Mouse (Mus musculus) layer of hippocampus, adult 11-12 months (tissue): Measurements from ENCODE around the gene Zswim1.
A peak's percentile ranks its signal among the peaks of the same experiment; 100 is the strongest.
"Not testable (repeated sequence)": the region's sequence is repeated elsewhere in the genome, so short reads cannot be mapped to it uniquely, and the experiment has no call there.

Source experiments
- DNase-seq: peaks from one replicate; pipeline ENCODE4 v3.0.0; 2022; ENCODE audit warnings: low spot score

Gene Zswim1

DNA sequence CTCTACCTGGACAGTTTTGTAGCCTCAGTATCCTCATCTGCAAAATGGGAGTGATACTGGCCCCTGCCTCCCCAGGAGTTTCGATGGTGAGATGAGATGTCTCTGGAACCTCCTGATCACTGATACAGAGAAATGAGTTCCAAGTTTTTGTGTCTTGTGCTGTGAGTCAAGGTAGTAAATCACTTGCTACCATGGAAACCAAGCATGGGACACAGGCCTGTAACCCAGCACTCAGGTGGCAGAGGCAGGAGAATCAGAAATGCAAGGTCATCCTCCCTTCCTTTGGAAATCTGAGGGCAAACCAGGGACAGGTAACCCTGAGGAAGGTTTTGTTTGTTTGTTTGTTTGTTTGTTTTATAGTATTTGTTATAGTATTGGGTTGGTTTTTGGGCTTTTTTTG lies 6.6 kb downstream of the Zswim1 start:
- no peak for DNase-seq

DNA sequence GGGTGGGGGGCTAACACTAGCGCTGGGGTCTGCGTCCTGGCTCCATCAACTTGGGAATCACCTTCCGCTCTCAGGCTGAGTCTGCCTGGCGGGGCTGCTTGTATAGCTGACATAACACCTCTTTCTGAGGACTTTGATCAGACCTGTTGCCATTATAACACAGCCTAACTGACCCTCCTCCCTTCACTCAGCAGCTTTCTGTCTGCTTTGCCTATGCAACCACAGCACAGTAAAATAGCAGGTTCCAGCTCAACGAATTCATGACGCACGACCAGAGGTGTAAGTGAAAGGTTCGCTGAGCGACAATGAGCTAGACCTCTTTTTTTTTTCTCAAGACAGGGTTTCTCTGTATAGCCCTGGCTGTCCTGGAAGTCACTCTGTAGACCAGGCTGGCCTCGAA lies 8.5 kb downstream of the Zswim1 start:
- no peak for DNase-seq

DNA sequence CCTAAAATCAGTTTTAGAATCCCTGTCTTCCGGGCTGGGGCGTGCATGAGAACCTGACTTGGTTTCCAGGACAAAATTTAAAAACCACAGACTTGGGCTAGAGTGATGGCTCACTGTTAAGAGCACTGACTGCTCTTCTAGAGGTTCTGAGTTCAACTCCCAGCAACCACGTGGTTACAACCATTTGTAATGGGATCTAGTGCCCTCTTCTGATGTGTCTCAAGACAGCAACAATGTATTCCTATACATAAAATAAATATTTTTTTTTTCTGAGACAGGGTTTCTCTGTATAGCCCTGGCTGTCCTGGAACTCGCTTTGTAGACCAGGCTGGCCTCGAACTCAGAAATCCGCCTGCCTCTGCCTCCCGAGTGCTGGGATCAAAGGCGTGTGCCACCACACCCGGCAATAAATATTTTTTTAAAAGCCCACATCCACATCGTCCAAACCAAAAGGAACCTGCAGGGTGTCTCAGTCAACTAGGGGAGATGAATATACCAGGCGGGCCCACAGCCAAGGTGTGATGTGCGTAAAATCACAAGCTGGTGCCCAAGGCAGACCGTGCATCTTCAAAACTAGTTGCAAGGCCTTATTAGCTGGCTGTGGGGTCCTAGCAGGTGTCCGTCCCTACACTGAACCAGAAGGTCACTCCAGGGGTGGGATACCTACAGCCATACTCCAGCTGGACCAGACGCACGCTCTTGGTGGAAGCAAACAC lies 9.7 kb downstream of the Zswim1 start:
- no peak for DNase-seq

GRCm38 (mm10) chr2:164832748-164833301 lies 10.3 kb downstream of the Zswim1 start, which contains the start of gene Ctsa:
Ctsa (plus strand) TSS chr2:164832873.
- peak; percentile 84 for DNase-seq

DNA sequence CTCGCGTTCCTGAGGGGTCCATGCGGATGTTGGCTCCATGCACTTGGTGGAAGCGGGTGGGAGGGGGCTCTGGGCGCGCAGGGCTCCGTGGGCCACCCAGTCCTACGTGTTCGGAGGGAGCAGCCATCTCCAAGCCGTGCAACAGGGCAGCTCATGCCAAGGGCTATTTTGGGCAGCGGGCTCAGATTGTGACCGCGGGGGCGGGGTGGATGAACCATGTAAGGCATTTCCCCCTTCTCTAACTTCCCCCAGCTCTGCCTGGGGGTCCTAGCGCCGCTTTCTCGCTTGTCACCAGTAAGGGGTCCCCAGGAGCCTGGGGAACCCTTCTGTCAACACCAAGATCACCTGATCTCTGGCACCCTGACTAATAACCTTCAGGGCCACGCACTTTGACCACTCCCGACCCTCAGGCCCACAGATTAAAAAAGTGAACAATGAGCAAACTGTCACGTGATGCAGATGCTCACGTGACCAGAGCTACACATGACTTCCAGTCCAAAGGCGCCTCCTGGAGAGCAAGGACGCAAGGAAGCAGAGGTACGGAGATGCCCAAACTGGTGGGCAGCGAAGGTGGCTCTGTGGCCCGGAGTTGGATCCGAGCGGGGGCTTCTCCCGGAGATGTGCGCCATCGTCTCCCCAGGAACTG lies 11.0 kb downstream of the Zswim1 start, which contains the start of gene Neurl2:
Neurl2 (minus strand) TSS at position 143 of the 646 bp plus-strand sequence.
- peak; percentile 97 for DNase-seq

DNA sequence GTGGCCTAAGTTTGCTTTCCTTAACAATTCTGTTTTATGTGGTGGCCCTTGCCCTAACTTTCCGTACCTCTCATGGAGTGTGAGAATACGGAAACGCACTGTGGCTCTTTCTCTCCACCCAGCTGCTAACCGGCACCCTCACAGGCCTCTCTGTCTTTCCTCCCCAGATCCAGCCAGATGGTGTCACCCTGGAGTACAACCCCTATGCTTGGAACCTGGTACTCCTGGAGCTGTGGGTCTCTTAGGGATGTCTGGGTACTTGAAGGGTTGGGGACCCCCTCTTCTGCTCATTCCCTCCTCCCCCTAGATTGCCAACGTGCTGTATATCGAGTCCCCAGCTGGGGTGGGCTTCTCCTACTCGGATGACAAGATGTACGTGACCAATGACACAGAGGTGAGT lies 12.0 kb downstream of the Zswim1 start:
- no peak for DNase-seq

- no peak for DNase-seq
These were observed 12.7 kb downstream of the Zswim1 start for GRCm38 (mm10) chr2:164835164-164835563.

DNA sequence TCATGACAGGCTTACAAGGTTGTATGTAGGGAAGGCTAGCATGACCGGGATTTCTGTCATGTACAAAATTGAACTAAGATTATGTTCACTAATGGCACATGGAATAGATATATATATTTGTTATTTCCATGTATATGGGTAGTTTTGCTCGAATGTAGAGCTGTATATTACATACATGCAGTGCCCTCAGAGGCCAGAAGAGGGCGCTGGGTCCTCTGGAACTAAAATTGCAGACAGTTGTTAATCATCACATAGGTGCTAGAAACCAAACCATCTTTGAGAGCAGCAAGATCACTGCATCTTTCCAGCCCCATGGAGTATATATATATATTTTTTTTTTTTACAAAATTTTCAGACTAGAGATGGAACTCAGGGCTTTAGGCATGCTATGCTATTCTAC lies 23.3 kb downstream of the Zswim1 start:
- DNase-seq = no peak

- no peak for DNase-seq
These were observed 27.6 kb downstream of the Zswim1 start for GRCm38 (mm10) chr2:164850061-164850460.

DNA sequence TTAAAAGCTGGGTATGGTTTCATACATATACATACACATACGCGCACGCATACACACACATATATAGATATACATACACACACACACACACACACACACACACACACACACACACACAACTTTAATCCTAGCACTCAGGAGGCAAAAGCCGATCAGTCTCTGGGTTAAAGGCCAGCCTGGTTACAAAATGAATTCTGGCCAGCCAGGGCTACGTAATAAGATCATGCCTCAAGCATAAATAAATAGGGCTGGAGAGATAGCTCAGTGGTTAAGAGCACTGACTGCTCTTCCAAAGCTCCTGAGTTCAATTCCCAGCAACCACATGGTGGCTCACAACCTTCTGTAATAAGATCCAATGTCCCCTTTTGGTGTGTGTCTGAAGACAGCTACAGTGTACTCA lies 33.1 kb downstream of the Zswim1 start:
- not testable (repeated sequence) for DNase-seq

DNA sequence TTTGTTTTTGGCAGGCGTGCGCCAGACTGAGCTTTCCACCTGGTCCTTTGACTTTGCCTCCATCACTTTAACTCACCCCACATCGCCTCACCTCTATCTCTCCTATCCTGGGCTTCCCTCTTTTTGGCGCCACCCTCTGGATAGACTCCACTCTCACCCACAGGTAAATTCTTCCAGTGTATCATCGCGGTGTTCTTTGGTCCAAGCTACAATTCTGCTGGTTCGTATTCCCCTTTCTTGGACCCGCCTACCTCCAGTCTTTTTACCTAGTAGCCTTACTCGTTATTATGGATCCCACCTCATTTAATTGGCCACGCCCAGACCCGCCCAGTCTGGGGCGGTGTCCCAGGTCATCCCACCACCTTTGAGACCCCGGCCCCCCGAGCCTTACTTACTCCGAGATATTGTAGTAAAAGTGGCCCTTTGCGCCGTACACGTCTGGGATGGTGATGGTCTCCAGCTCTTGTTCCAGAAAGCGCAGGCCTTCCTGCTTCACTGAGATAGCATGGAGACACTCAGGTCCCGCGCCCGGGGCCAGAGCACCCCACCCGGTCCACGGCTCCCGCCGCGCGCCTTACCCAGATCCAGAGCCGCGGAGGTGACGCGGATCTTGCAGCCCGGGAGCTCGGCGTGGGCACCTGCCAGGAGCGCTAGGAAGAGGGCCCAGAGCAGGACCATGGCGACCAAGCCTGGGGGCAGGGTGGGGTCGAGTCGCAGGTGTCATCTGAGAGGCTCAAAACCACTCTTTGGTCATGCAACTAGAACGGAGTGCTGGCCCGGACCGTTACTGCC lies 34.0 kb downstream of the Zswim1 start:
- DNase-seq = no peak

DNA sequence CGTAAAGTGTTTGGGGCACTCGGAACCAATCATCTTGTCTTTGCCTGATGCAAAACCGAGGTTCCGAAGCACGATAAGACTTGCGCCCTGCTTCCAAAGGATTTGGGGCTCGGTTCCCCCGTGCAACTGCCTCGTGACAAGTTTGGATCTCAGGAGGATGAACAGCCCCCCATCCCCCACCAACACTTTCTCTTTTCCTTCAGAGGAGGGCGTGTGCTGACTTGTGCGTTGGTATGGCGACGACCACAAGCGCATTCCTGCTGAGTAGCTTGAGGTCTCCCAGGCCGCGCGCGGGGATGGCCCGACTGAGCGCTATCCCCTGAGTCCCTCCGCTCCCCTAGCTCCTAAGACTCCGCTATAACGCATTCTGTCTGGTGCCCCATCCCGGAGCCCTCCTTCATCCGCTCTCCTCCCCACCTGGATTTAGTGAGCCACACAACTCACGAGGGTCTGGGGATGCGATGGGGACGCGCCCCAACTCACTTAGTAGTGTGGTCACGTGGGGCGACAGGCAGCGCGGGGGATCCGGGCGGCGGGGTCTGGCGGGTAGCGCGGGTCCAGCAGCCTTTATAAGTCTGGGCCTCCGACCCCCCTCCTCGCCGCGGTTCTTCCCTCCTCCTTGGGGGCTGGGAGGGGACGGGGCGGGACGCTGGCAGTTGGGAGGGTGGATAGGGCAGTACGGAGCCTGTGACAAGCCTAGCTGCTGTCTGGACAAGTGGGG lies 34.8 kb downstream of the Zswim1 start, which contains the start of gene Pltp:
Pltp (minus strand) TSS at position 611 of the 721 bp plus-strand sequence.
- DNase-seq = no peak

GRCm38 (mm10) chr2:164857842-164858553 lies 35.5 kb downstream of the Zswim1 start:
- DNase-seq = no peak

GRCm38 (mm10) chr2:164859155-164859554 lies 36.7 kb downstream of the Zswim1 start:
- no peak for DNase-seq

GRCm38 (mm10) chr2:164859640-164860432 lies 37.4 kb downstream of the Zswim1 start:
- no peak for DNase-seq

DNA sequence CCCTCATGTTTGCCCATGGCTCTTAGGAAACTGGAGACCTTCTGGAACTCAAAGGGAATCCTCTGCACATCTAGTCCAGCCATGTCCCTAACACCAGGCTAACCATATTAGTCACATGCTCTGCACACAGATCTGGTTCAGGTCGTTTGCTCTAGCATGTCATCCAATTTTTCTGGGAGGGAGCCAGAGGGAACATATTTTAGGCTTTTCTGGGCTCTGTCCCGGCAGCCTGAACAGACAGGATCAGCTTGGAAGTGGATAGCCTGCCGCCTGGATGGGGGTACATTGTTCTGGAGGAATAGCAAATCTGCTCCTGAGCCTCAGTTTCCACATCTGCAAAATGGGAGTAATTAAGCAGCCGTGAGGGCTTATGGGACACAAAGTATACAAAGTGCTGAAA lies 38.6 kb downstream of the Zswim1 start:
- no peak for DNase-seq

GRCm38 (mm10) chr2:164862179-164862861 lies 39.8 kb downstream of the Zswim1 start:
- DNase-seq = no peak

DNA sequence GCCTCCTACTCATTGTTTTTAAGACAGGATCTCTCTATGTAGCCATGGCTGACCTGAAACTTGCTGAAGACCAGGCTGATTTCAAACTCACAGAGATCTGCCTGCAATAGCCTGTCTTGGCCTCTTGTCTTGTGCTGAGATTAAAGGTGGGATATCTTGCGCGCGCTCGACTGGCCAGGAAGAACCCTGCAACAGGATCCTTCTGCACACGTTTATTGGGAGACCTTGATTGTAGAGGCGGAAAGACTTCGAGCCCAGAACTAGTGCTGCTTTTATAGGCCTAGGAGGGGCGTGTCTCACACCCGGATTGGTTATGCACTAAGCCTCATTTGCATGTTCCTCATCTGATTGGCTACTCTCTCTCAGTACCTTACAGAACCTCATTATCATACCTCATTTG lies 40.9 kb downstream of the Zswim1 start:
- DNase-seq = not testable (repeated sequence)

DNA sequence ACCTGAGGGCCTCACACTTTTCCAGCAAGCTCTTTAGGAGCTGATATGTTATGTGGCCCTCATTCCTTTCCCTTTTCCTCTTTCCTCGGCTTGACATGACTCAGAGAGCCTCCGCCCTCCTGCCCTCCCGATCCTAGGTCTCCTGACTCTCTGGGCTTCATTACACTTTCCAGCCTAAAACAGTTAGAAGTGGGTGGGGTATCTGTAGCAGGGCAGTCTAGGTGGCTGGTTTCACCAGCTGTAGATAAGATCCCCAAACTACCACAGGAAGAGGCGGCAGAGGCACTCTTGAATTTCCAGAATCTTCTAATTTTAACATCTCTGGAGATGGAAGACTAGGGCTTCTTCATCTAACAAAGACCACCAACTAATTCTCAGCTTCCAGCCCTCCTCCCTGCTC lies 42.1 kb downstream of the Zswim1 start:
- no peak for DNase-seq
